Mouse (Mus musculus) T-helper 17 cell (primary cell): ENCODE data around the gene Fam172a.

Experiments used
- in situ Hi-C, 2 experiments: fragments of 300-600 bp; cut with MboI, MseI; formaldehyde crosslinking; loops; 1 replicate in 1 of 2; 2 replicates in 1 of 2; pipeline ENCODE4 v1.15.1; 2025; ENCODE audit warnings: high pct_unique_total_duplicates in 2 of 2

The Fam172a gene

GRCm38 (mm10) chr13:78196236-78196796 is 494.5 kb downstream of the Fam172a start:
- in situ Hi-C loops, result loop anchor here (10.0 to 25.0 kb wide), 4 partner anchors 292 to 1359 kb away; no protein-coding TSS in a partner anchor

GRCm38 (mm10) chr13:78197286-78197818 is 495.5 kb downstream of the Fam172a start:
- in situ Hi-C loops, result loop anchor here (10.0 to 25.0 kb wide), 4 partner anchors 293 to 1360 kb away; no protein-coding TSS in a partner anchor

- in situ Hi-C loops, result loop anchor here (10.0 to 25.0 kb wide), 4 partner anchors 293 to 1361 kb away; no protein-coding TSS in a partner anchor
Observed at GRCm38 (mm10) chr13:78197819-78198390, 496.1 kb downstream of the Fam172a start.

GRCm38 (mm10) chr13:78198391-78198870 is 496.6 kb downstream of the Fam172a start:
- in situ Hi-C loops, result loop anchor here (10.0 to 25.0 kb wide), 4 partner anchors 294 to 1361 kb away; no protein-coding TSS in a partner anchor

GRCm38 (mm10) chr13:78198871-78199641 is 497.2 kb downstream of the Fam172a start:
- in situ Hi-C loops, result loop anchor here (10.0 to 25.0 kb wide), 4 partner anchors 294 to 1362 kb away; no protein-coding TSS in a partner anchor

- in situ Hi-C loops, result loop anchor here (10.0 to 25.0 kb wide), 4 partner anchors 295 to 1362 kb away; no protein-coding TSS in a partner anchor
Observed at GRCm38 (mm10) chr13:78199642-78200160, 497.9 kb downstream of the Fam172a start, which contains the start of gene Nr2f1. TSS of gene Nr2f1 (minus strand) at chr13:78199757.

GRCm38 (mm10) chr13:78200407-78200806 is 498.6 kb downstream of the Fam172a start:
- in situ Hi-C loops, result no loop called here

- in situ Hi-C loops, result no loop called here
Observed at GRCm38 (mm10) chr13:78200991-78201870, 499.4 kb downstream of the Fam172a start.

- in situ Hi-C loops, result no loop called here
Observed at GRCm38 (mm10) chr13:78201871-78202565, 500.2 kb downstream of the Fam172a start.

- in situ Hi-C loops, result no loop called here
Observed at GRCm38 (mm10) chr13:78202574-78203347, 500.9 kb downstream of the Fam172a start.

GRCm38 (mm10) chr13:78203348-78204061 is 501.7 kb downstream of the Fam172a start:
- in situ Hi-C loops, result no loop called here

GRCm38 (mm10) chr13:78205426-78205825 is 503.6 kb downstream of the Fam172a start:
- in situ Hi-C loops, result no loop called here

GRCm38 (mm10) chr13:78206891-78207430 is 505.1 kb downstream of the Fam172a start:
- in situ Hi-C loops, result no loop called here

- in situ Hi-C loops, result no loop called here
Observed at GRCm38 (mm10) chr13:78207796-78208645, 506.2 kb downstream of the Fam172a start.

- in situ Hi-C loops, result no loop called here
Observed at GRCm38 (mm10) chr13:78208689-78209410, 507.0 kb downstream of the Fam172a start.

- in situ Hi-C loops, result no loop called here
Observed at GRCm38 (mm10) chr13:78209611-78210028, 507.8 kb downstream of the Fam172a start.
